Mouse (Mus musculus) liver, postnatal 0 days (tissue): ENCODE data around the gene Rdh8. TPM values are rescaled to one million over a fixed set of nuclear protein-coding genes. Genes with fewer than 3 reads are reported as not detected.

Source experiments
- ATAC-seq: fragments of 200-750 bp; cut with Nextera tagmentation; 2 replicates; pipeline ENCODE4 v1.8.0; 2017; ENCODE audit warnings: mild to moderate bottlenecking, moderate library complexity
- DNase-seq: peaks from one replicate; pipeline ENCODE4 v3.0.0-alpha.2; 2016
- H3K27ac ChIP-seq: fragments of 300-500 bp; sonication (generic); 2 replicates; pipeline ENCODE4 v1.5.1; 2014; ENCODE audit warnings: antibody characterized with exemption, moderate library complexity, mild to moderate bottlenecking, low read depth
- H3K27me3 ChIP-seq: fragments of 300-500 bp; sonication (generic); 2 replicates; pipeline ENCODE4 v1.6.1; 2014; ENCODE audit warnings: low read length, control low read depth, mixed read lengths; ENCODE audit not compliant: insufficient read depth
- H3K36me3 ChIP-seq: fragments of 300-500 bp; sonication (generic); replicated peaks from 2 replicates; pipeline ENCODE4 v1.6.1; 2014; ENCODE audit warnings: mild to moderate bottlenecking, control low read depth, low read length, moderate library complexity, mixed read lengths; ENCODE audit not compliant: insufficient read depth
- H3K4me1 ChIP-seq: fragments of 300-500 bp; sonication (generic); 2 replicates; pipeline ENCODE4 v1.6.1; 2014; ENCODE audit warnings: antibody characterized with exemption, mild to moderate bottlenecking, control low read depth; ENCODE audit not compliant: insufficient read depth
- H3K4me2 ChIP-seq: fragments of 300-500 bp; sonication (generic); 2 replicates; pipeline ENCODE4 v1.6.1; 2014; ENCODE audit warnings: low read depth, mild to moderate bottlenecking, low read length, moderate library complexity, mixed read lengths
- H3K4me3 ChIP-seq: fragments of 300-500 bp; sonication (generic); 2 replicates; pipeline ENCODE4 v1.5.1; 2014; ENCODE audit warnings: low read depth, low read length
- H3K9ac ChIP-seq: fragments of 300-500 bp; sonication (generic); replicated peaks from 2 replicates; pipeline ENCODE4 v1.6.1; 2014; ENCODE audit warnings: mild to moderate bottlenecking, moderate library complexity
- H3K9me3 ChIP-seq: fragments of 300-500 bp; sonication (generic); 2 replicates; pipeline ENCODE4 v1.6.1; 2016; ENCODE audit warnings: mild to moderate bottlenecking, control low read depth, low read length, mixed read lengths
- CTCF ChIP-seq: sonication (generic); IDR thresholded peaks from 2 replicates; pipeline ENCODE4 v1.5.1; 2016; ENCODE audit warnings: antibody characterized with exemption, low read depth
- EP300 ChIP-seq: IDR thresholded peaks from 2 replicates; pipeline ENCODE4 v1.6.1; 2016; ENCODE audit warnings: antibody characterized with exemption, low read depth, mild to moderate bottlenecking
- WGBS: fragments of 180-500 bp; shearing (Covaris S2); extraction: QIAGEN DNeasy Blood & Tissue Kit; methylation state at CpG from one replicate; pipeline ENCODE4 v1.1.7; 2014; ENCODE audit not compliant: insufficient replicate concordance; 5-methylcytosine and 5-hydroxymethylcytosine counted together
- polyA plus RNA-seq: library from polyadenylated mRNA; unstranded; fragments of >200 nt; fragmentation: Nextera tagmentation; extraction: Ambion mirVana; gene quantifications from 2 replicates; pipeline ENCODE4 v1.2.1, GENCODE M21; 2015

The Rdh8 gene
- polyA plus RNA-seq, 1 experiment from 2014 or later: not detected

GRCm38 (mm10) chr9:20812537-20813271 is 5.6 kb upstream of the Rdh8 start:
- DNase-seq (peak; percentile 60), ATAC-seq (peak; percentile 31; the same call in 1 of the 2 replicates)
- H3K4me2 ChIP-seq: no peak overlapping the region
- no peak overlapping the region for H3K27ac ChIP-seq
- no peaks in the 10 kb centered on the region for H3K9me3 ChIP-seq
- H3K9ac ChIP-seq: no peak overlapping the region
- H3K27me3 ChIP-seq: peaks cover 16% of the 10 kb centered on the region; the same call in 1 of the 2 replicates
- H3K4me1 ChIP-seq: peaks cover 3% of the 10 kb centered on the region
- no peak for TF ChIP-seq CTCF
- TF ChIP-seq EP300: no peak
- no peaks in the 10 kb centered on the region for H3K36me3 ChIP-seq
- 14% methylated on average over 19 of the region's 19 CpGs for WGBS
- H3K4me3 ChIP-seq: no peak overlapping the region

DNA sequence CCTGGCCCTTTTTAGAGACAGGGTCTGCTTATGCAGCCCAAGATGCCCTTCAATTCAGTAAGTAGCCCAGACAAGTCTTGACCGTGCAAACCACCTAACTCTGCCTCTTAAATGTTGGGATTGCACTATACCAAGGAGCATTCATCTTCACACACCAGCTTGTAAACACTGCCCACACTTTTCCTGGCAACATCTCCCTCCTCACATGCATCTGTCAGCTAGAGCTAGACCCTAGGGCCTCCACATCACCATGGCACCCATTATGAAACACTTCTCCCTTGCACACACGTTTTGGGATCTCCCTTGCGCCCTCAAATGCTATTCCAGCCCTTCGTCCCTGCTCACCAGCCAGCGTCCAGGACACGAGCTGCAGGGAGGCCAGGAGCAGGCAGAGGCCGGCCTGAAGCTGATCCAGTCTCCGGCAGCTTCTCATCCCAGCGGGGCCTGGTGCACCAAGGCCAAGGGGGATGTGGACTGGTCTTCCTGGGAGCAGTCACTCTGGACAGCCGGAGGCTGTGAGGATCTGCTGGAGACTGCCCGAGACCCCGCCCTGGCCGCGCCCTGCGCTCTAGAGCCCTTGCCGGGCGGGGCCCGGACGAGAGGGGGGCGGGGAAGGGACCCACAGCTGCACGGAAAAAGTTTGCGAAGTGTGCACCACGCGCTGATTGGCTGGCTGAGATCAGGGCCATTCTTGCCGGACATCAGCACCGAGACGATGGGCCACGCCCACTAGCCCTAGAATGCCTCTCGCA is 3.6 kb upstream of the Rdh8 start, which contains the start of gene Col5a3:
Gene Col5a3 (minus strand): TSS at position 547 of the 752 bp plus-strand sequence.
- Histone ChIP-seq H3K4me2 (peak within 1 kb of the TSS; percentile 32), H3K4me3 (no peak within 1 kb of the TSS)
- DNase-seq: peak; percentile 44

DNA sequence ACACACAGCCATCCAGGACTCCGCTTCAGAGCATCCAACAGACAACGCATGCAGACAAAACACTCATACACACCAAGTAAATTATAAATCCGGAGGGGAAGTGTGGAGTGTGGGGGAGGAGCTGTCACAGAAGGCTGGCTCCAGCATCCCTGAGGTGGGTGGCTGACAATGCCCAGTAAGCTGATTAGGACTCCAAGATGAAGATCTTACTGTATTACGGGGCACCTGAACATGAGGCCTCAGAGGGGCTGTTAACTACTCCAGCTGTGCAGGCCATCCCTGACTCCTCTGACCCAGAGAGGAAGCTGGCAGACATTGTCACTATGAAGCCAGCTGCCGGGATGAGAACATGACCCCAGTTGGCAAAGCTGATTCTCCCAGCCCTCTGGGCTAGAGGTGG is 1.7 kb downstream of the Rdh8 start:
- DNase-seq (no peak), ATAC-seq (no peak)
- Histone ChIP-seq H3K4me3 (no peak overlapping the region), H3K9ac (no peak overlapping the region), H3K4me2 (no peak overlapping the region), H3K36me3 (no peaks in the 10 kb centered on the region), H3K27me3 (0 out of 2 replicates have a peak, but pooled peaks cover 5% of the 10 kb centered on the region), H3K27ac (no peak overlapping the region), H3K9me3 (no peaks in the 10 kb centered on the region), H3K4me1 (peaks cover under 1% of the 10 kb centered on the region; the same call in 1 of the 2 replicates)
- 71% methylated on average over 5 of the region's 5 CpGs for WGBS
- TF ChIP-seq EP300: no peak
- TF ChIP-seq CTCF: no peak

More for the DNA sequence above, 3.6 kb upstream of the Rdh8 start, which contains the start of gene Col5a3:
- ATAC-seq: peak; percentile 40; the same call in 1 of the 2 replicates
- H3K27me3 ChIP-seq: peaks cover 16% of the 10 kb centered on the region; the same call in 1 of the 2 replicates
- H3K9ac ChIP-seq: no peak within 1 kb of the TSS
- 4% methylated on average over 29 of the region's 29 CpGs for WGBS
- no peaks in the 10 kb centered on the region for H3K36me3 ChIP-seq
- H3K4me1 ChIP-seq: peaks cover 3% of the 10 kb centered on the region
- H3K27ac ChIP-seq: no peak within 1 kb of the TSS
- no peaks in the 10 kb centered on the region for H3K9me3 ChIP-seq
- TF ChIP-seq EP300: no peak
- no peak for TF ChIP-seq CTCF

GRCm38 (mm10) chr9:20822821-20823220 is 4.5 kb downstream of the Rdh8 start:
- Histone ChIP-seq H3K36me3 (no peaks in the 10 kb centered on the region), H3K4me2 (no peak overlapping the region), H3K27ac (no peak overlapping the region), H3K9ac (no peak overlapping the region), H3K27me3 (no peaks in the 10 kb centered on the region), H3K4me1 (no peaks in the 10 kb centered on the region), H3K4me3 (no peak overlapping the region), H3K9me3 (no peaks in the 10 kb centered on the region)
- ATAC-seq (no peak), DNase-seq (no peak)
- no peak for TF ChIP-seq EP300
- no peak for TF ChIP-seq CTCF
- WGBS: 81% methylated on average over 3 of the region's 3 CpGs

- H3K4me3 ChIP-seq: no peak overlapping the region
- DNase-seq (no peak), ATAC-seq (no peak)
- H3K4me2 ChIP-seq: no peak overlapping the region
- no peaks in the 10 kb centered on the region for H3K4me1 ChIP-seq
- H3K27ac ChIP-seq: no peak overlapping the region
- WGBS: 50% methylated on average over 5 of the region's 5 CpGs
- H3K36me3 ChIP-seq: no peaks in the 10 kb centered on the region
- TF ChIP-seq CTCF (no peak), EP300 (no peak)
- 0 out of 2 replicates have a peak, but pooled peaks cover 2% of the 10 kb centered on the region for H3K27me3 ChIP-seq
- no peaks in the 10 kb centered on the region for H3K9me3 ChIP-seq
- no peak overlapping the region for H3K9ac ChIP-seq
These were observed 7.5 kb downstream of the Rdh8 start for GRCm38 (mm10) chr9:20825781-20826180.

GRCm38 (mm10) chr9:20828127-20828526 is 9.8 kb downstream of the Rdh8 start:
- 0 out of 2 replicates have a peak, but pooled peaks cover 2% of the 10 kb centered on the region for H3K27me3 ChIP-seq
- TF ChIP-seq EP300 (no peak), CTCF (no peak)
- no peak overlapping the region for H3K9ac ChIP-seq
- H3K27ac ChIP-seq: no peak overlapping the region
- no peaks in the 10 kb centered on the region for H3K4me1 ChIP-seq
- ATAC-seq: no peak
- no peak overlapping the region for H3K4me2 ChIP-seq
- no peak for DNase-seq
- no peaks in the 10 kb centered on the region for H3K36me3 ChIP-seq
- H3K4me3 ChIP-seq: no peak overlapping the region
- H3K9me3 ChIP-seq: no peaks in the 10 kb centered on the region
- WGBS: 94% methylated on average over 1 of the region's 1 CpGs
